Mouse (Mus musculus) common myeloid progenitor, adult 5-6 weeks (primary cell): ENCODE data around the gene Psapl1. TPM values are rescaled to one million over a fixed set of nuclear protein-coding genes. Genes with fewer than 3 reads are reported as not detected.

ENCODE experiments used
- total RNA-seq: library from RNA; stranded (forward); fragments of 200-1000, 187-1606 nt; gene quantifications from 2 replicates; pipeline ENCODE4 v1.2.3, GENCODE M21; 2017

Psapl1 gene
- total RNA-seq, 1 experiment from 2014 or later: not detected

Other genes with a start within 250 kb of the Psapl1 start
- gene Sorcs2, start 194.1 kb downstream of the Psapl1 start, total RNA-seq: not detected in 2 replicates